Mouse (Mus musculus) hindbrain, embryonic 11.5 days (tissue): ENCODE measurements around the gene Mapk8ip1. TPM values are rescaled to one million over a fixed set of nuclear protein-coding genes. Genes with fewer than 3 reads are reported as not detected.
A peak's percentile ranks its signal among the peaks of the same experiment; 100 is the strongest.

Experiments used
- ATAC-seq: fragments of 200-750 bp; cut with Nextera tagmentation; 2 replicates; pipeline ENCODE4 v1.8.0; 2017; ENCODE audit warnings: mild to moderate bottlenecking, moderate TSS enrichment, moderate library complexity; ENCODE audit not compliant: low FRiP score
- DNase-seq: peaks from one replicate; pipeline ENCODE4 v3.0.0-alpha.2; 2015; ENCODE audit warnings: low spot score
- H3K27ac ChIP-seq: fragments of 300-500 bp; sonication (generic); 2 replicates; pipeline ENCODE4 v1.5.1; 2014; ENCODE audit warnings: mild to moderate bottlenecking, low read depth, low read length
- H3K27me3 ChIP-seq: fragments of 300-500 bp; sonication (generic); 2 replicates; pipeline ENCODE4 v1.6.1; 2014; ENCODE audit warnings: mild to moderate bottlenecking, low read length, moderate library complexity, mixed read lengths; ENCODE audit not compliant: control insufficient read depth, insufficient read depth
- H3K36me3 ChIP-seq: fragments of 300-500 bp; sonication (generic); 2 replicates; pipeline ENCODE4 v1.6.1; 2014; ENCODE audit warnings: mild to moderate bottlenecking, low read length, moderate library complexity, mixed read lengths; ENCODE audit not compliant: control insufficient read depth, insufficient read depth
- H3K4me1 ChIP-seq: fragments of 300-500 bp; sonication (generic); replicated peaks from 2 replicates; pipeline ENCODE4 v1.6.1; 2014; ENCODE audit warnings: low read length, mixed read lengths; ENCODE audit not compliant: control insufficient read depth, insufficient read depth
- H3K4me2 ChIP-seq: fragments of 300-500 bp; sonication (generic); replicated peaks from 2 replicates; pipeline ENCODE4 v1.6.1; 2014; ENCODE audit warnings: mild to moderate bottlenecking, low read depth, low read length
- H3K4me3 ChIP-seq: fragments of 300-500 bp; sonication (generic); 2 replicates; pipeline ENCODE4 v1.5.1; 2014; ENCODE audit warnings: low read depth, low read length
- H3K9ac ChIP-seq: fragments of 300-500 bp; sonication (generic); 2 replicates; pipeline ENCODE4 v1.6.1; 2014; ENCODE audit warnings: low read depth, low read length
- H3K9me3 ChIP-seq: fragments of 300-500 bp; sonication (generic); 2 replicates; pipeline ENCODE4 v1.6.1; 2016; ENCODE audit warnings: low read length; ENCODE audit not compliant: control insufficient read depth
- WGBS: fragments of 180-500 bp; shearing (Covaris S2); extraction: QIAGEN DNeasy Blood & Tissue Kit; methylation state at CpG from one replicate; pipeline ENCODE4 v1.1.7; 2014; 5-methylcytosine and 5-hydroxymethylcytosine counted together
- polyA plus RNA-seq: library from polyadenylated mRNA; unstranded; fragments of >200 nt; fragmentation: Nextera tagmentation; extraction: Ambion mirVana; gene quantifications from 2 replicates; pipeline ENCODE4 v1.2.1, GENCODE M21; 2014

The Mapk8ip1 gene
- polyA plus RNA-seq, 1 experiment from 2014 or later = 33.3 TPM

DNA sequence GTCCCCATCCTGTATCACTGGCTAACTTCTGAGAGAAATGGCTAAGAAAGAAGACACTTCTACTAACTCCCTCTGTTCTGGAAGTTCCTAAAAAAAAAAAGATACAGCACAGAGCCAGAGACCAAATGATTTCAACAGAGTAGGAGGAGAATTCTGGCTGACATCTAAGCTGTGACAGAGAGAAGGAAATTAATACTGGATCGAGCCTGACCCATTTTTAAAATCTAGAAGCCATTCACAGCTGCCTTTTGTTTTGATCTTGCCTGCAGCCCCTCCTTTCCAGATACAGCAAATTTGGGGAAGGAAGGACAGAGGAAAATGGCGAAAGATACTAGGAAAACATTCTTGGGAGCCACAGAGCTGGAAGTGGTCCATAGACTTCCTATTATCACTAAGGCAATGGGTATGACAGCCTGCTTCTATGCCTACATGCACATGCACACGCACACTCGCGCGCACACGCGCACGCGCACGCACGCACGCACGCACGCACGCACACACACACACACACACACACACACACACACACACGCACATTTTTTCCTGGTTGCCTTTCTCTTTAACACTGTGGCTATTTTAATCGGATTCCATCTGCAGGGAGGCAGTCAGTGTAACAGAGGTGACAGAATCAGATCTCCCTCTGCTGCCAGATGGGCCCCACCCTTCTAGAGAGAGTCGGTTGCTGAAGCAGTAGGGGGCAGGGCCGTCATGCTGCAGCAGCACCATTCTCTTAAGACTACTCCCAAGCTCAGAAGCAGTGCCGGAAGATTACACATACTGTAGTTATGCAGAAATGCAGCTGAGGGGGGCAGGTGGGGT, 29.9 kb upstream of the Mapk8ip1 start:
- DNase-seq (peak; percentile 54), ATAC-seq (peak; percentile 31; the same call in 1 of the 2 replicates)
- H3K4me1 ChIP-seq = peaks cover 9% of the 10 kb centered on the region

DNA sequence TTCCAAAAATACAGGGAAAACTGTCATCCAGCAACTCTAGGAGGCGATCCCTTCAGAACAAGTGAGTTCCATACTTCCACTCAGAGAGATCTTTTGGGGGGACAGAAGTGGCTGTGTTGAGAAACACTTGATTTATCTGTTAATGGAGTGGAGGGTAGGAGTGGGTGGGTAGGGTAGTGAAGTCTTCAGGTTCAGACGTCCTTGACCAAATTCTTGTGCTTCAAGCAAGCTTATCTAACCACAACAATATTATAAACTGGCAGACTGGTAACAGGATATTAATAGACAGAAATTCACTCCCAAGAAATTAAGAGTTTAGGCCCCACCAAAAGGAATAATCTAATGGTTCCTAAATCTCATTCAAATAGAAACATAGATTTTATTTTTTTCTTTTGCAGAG, 29.0 kb upstream of the Mapk8ip1 start:
- H3K4me2 ChIP-seq = no peak overlapping the region
- peaks cover 14% of the 10 kb centered on the region for H3K4me1 ChIP-seq
- H3K36me3 ChIP-seq = no peaks in the 10 kb centered on the region
- WGBS = 77% methylated on average over 2 of the region's 2 CpGs
- H3K9ac ChIP-seq = no peak overlapping the region
- H3K9me3 ChIP-seq = no peaks in the 10 kb centered on the region
- ATAC-seq (no peak), DNase-seq (no peak)
- no peaks in the 10 kb centered on the region for H3K27me3 ChIP-seq
- H3K4me3 ChIP-seq = no peak overlapping the region
- H3K27ac ChIP-seq = no peak overlapping the region

More for the DNA sequence above, 29.9 kb upstream of the Mapk8ip1 start:
- Histone ChIP-seq H3K27me3 (no peaks in the 10 kb centered on the region), H3K4me3 (peak overlapping the region; percentile 80), H3K4me2 (peak overlapping the region; percentile 86), H3K36me3 (no peaks in the 10 kb centered on the region), H3K9me3 (no peaks in the 10 kb centered on the region), H3K27ac (peak overlapping the region; percentile 68), H3K9ac (peak overlapping the region; percentile 38; the same call in 1 of the 2 replicates)
- 71% methylated on average over 21 of the region's 21 CpGs for WGBS

DNA sequence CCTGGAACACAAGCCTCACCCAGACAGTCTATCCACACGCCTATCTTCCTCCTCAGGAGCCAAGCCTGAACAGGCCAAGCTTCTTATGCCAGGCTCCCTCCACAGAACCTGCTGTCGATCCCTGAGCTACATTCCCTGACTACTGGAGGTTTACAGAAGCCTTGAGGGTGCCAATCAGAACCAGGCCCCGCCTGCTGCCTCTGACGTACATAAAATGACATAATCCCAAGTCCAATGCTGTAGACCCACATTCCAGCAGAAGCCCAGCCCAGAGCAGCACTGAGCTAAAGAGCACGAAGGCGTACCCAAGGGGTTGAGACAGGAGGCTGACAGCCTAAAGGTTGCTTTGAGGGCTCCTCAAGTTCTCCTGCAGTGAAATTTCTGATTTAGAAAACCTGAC, 26.8 kb upstream of the Mapk8ip1 start:
- Histone ChIP-seq H3K4me2 (no peak overlapping the region), H3K9ac (no peak overlapping the region), H3K4me3 (no peak overlapping the region), H3K27me3 (no peaks in the 10 kb centered on the region), H3K9me3 (no peaks in the 10 kb centered on the region), H3K27ac (no peak overlapping the region), H3K36me3 (no peaks in the 10 kb centered on the region), H3K4me1 (peaks cover 25% of the 10 kb centered on the region)
- DNase-seq (no peak), ATAC-seq (no peak)
- WGBS = 74% methylated on average over 6 of the region's 6 CpGs

DNA sequence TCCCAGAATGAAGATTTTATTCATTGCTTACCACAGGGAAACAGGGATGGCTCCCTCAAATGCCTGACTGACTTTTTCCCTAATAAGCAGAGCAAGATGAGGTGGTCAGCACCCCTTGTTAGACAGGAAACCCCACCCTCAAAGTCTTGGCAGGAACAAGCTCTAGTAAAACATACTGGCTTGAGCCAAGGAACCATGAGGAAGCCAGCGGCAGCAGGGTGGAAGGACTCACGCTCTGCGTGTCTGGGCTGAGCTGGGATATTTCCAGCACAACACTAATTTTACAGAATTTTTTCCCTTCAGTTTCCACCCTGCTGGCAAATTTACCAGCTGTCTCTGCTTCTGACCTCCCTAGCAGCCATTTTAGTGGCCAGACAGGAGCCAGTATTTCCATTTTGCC, 25.4 kb upstream of the Mapk8ip1 start:
- Histone ChIP-seq H3K4me1 (peaks cover 18% of the 10 kb centered on the region), H3K4me3 (no peak overlapping the region), H3K9ac (0 out of 2 replicates have a peak overlapping the region, but pooled peaks have one; percentile 7), H3K27ac (no peak overlapping the region), H3K36me3 (no peaks in the 10 kb centered on the region), H3K9me3 (no peaks in the 10 kb centered on the region), H3K4me2 (no peak overlapping the region), H3K27me3 (no peaks in the 10 kb centered on the region)
- DNase-seq = no peak
- WGBS = 95% methylated on average over 3 of the region's 3 CpGs
- ATAC-seq = no peak

DNA sequence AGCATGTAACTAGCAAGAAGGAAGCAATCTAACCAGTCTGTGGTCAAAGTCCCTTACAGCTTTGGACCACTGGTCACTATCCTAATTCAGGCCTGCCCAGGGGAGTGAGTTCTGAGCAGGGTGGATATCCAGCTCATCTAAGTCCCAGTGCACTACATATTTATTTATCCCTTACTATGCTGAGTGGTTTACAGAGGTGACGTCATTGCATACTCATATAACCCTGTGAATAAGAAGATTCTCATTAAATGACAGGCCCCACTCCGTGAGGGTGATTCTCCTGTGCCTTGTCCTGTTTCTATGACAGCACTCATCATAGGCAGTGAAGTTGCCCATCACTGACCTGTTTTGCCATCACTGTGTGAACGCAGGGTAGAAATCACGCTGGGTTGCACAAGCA, 24.3 kb upstream of the Mapk8ip1 start:
- WGBS = 76% methylated on average over 4 of the region's 4 CpGs
- no peak overlapping the region for H3K4me3 ChIP-seq
- H3K9ac ChIP-seq = no peak overlapping the region
- H3K4me2 ChIP-seq = no peak overlapping the region
- no peaks in the 10 kb centered on the region for H3K27me3 ChIP-seq
- no peak for DNase-seq
- peak; percentile 15; the same call in 1 of the 2 replicates for ATAC-seq
- peak overlapping the region; percentile 76; the same call in 1 of the 2 replicates for H3K27ac ChIP-seq
- H3K9me3 ChIP-seq = no peaks in the 10 kb centered on the region
- peaks cover 16% of the 10 kb centered on the region for H3K4me1 ChIP-seq
- no peaks in the 10 kb centered on the region for H3K36me3 ChIP-seq

DNA sequence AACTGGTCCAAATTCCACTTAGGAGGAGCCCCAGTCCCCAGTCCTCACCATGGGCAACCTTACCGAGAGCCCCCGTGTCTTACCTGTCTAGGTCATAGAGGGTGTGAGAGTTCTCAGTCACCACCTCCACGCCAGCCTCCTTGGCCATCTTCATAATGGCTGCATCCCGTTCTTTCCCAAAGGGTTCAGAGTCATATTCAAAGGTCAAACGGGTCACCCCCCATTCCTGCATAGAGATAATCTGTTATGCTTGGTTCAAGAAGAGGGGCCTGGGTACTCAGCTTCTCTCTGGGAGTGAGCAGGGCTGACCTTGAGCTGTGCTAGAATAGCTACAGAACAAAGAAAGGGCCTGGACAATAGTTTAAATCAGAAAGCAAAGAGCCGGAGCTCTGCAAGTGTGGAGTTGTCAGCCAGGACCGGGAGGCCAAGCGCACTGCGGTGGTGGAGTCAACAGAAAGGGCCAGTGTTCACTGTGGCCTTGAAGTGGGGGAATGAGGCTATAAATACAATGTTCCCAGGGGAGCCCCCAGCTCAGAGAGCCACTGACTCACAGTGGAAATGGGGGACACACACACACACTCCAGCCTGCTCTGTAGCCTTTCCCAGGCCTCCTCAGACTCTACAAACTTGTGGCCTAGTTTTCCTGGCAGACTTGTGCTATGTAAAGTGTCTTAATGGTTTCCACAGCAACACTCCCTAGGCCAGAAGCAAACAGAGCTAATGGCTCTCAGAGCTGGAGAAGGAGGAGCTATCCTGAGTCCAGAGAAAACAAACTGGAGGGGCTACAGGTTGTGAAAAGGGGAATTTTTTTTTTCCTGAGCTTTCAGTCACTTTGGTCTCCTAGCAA, 23.6 kb upstream of the Mapk8ip1 start:
- H3K9me3 ChIP-seq = no peaks in the 10 kb centered on the region
- ATAC-seq (peak; percentile 76), DNase-seq (peak; percentile 47)
- 0 out of 2 replicates have a peak overlapping the region, but pooled peaks have one; percentile 7 for H3K9ac ChIP-seq
- peak overlapping the region; percentile 76 for H3K27ac ChIP-seq
- H3K36me3 ChIP-seq = no peaks in the 10 kb centered on the region
- no peak overlapping the region for H3K4me3 ChIP-seq
- H3K27me3 ChIP-seq = no peaks in the 10 kb centered on the region
- WGBS = 47% methylated on average over 9 of the region's 9 CpGs
- no peak overlapping the region; the same call in 1 of the 2 replicates for H3K4me2 ChIP-seq
- H3K4me1 ChIP-seq = peaks cover 16% of the 10 kb centered on the region

DNA sequence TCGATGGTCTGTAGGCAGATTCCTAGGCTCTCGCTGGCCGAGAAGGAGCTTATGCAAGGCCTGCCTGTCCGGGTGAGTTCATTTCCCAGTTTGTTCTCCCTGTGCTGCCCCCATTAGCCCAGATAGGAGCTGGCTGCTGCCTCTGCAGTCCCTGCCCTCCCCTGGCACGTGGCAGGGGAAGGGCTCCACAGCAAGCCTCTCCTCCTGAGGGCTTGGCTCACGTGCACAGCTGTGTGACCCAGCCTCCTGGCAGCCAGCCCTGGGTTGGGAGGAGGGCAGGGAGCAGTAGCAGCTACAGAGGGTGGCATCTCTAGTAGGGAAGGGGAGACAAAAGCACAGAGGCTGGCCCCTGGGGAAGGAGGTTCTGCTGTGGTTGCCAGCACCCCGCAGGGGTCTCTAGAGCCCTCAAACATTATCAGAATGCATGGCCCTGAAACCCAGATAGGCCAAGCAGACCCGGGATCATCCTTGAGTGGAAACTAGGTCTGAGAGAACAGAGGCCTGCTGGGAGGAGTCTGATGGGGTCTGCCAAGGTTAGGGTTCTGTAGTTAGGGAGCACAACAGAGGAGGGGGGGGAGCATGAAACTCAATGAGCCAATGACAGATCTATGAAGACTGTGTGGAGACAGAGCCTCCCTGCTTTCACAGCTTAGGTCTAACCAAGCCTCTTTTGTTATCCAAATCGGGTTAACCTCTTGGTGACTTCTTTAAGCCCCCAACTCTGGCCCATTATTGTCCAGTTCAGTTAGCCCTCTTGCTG, 22.8 kb upstream of the Mapk8ip1 start:
- Histone ChIP-seq H3K27ac (peak overlapping the region; percentile 76), H3K27me3 (no peaks in the 10 kb centered on the region), H3K4me1 (peaks cover 16% of the 10 kb centered on the region), H3K9me3 (no peaks in the 10 kb centered on the region), H3K36me3 (no peaks in the 10 kb centered on the region), H3K4me3 (no peak overlapping the region), H3K4me2 (no peak overlapping the region), H3K9ac (no peak overlapping the region)
- DNase-seq (no peak), ATAC-seq (0 out of 2 replicates have a peak, but pooled peaks have one; percentile 23)
- 72% methylated on average over 9 of the region's 9 CpGs for WGBS

DNA sequence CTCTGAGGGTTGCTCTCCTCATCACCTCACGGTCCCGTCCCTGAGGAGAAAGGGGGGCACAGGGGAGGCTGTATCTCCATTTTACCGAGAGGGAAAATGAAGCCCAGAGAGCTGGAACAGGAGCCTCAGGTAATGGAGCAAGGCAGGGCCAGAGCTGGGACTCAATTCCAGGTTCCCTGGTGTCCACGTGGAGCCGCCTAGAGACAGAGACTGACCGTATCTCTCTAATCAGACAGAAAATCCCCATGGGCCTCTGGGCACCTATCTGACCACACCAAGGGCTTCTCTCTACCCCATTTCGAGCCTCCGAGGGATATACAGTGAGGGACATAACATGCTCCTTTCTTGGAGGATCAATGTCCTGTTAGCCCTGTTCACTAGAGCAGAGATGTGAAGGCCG, 22.1 kb upstream of the Mapk8ip1 start:
- H3K4me1 ChIP-seq = peaks cover 16% of the 10 kb centered on the region
- ATAC-seq (no peak), DNase-seq (no peak)
- H3K9me3 ChIP-seq = no peaks in the 10 kb centered on the region
- H3K36me3 ChIP-seq = no peaks in the 10 kb centered on the region
- H3K4me2 ChIP-seq = no peak overlapping the region
- no peak overlapping the region for H3K9ac ChIP-seq
- 0 out of 2 replicates have a peak overlapping the region, but pooled peaks have one; percentile 76 for H3K27ac ChIP-seq
- H3K4me3 ChIP-seq = no peak overlapping the region
- no peaks in the 10 kb centered on the region for H3K27me3 ChIP-seq
- WGBS = 92% methylated on average over 9 of the region's 9 CpGs
